Mouse (Mus musculus) heart, embryonic 14.5 days (tissue): ENCODE measurements around the gene Cds2. TPM values are rescaled to one million over a fixed set of nuclear protein-coding genes. Genes with fewer than 3 reads are reported as not detected.
A peak's percentile ranks its signal among the peaks of the same experiment; 100 is the strongest.

Experiments
- ATAC-seq: fragments of 200-750 bp; cut with Nextera tagmentation; 2 replicates; pipeline ENCODE4 v1.8.0; 2017; ENCODE audit warnings: low read depth, moderate TSS enrichment; ENCODE audit not compliant: insufficient number of reproducible peaks, insufficient read depth, low FRiP score
- H3K27ac ChIP-seq, 2 experiments: fragments of 200-500 bp in 1 of 2; fragments of 300-500 bp in 1 of 2; sonication (generic) in 1 of 2; replicated peaks in 1 of 2; 2 replicates each; pipeline ENCODE4 v1.5.1; 2012 to 2014; ENCODE audit warnings: low read depth in 2 of 2, low read length in 2 of 2, control low read depth in 1 of 2, mild to moderate bottlenecking in 1 of 2, mixed read lengths in 1 of 2; ENCODE audit not compliant: control insufficient read depth in 1 of 2, insufficient read depth in 1 of 2
- H3K27me3 ChIP-seq: fragments of 300-500 bp; sonication (generic); 2 replicates; pipeline ENCODE4 v1.6.1; 2014; ENCODE audit warnings: mild to moderate bottlenecking, low read length, control low read depth; ENCODE audit not compliant: control insufficient read depth, insufficient read depth
- H3K36me3 ChIP-seq: fragments of 300-500 bp; sonication (generic); 2 replicates; pipeline ENCODE4 v1.6.1; 2014; ENCODE audit warnings: mild to moderate bottlenecking, control low read depth, low read length, mixed read lengths; ENCODE audit not compliant: control insufficient read depth, insufficient read depth
- H3K4me1 ChIP-seq, 2 experiments: fragments of 200-500 bp in 1 of 2; fragments of 300-500 bp in 1 of 2; sonication (generic) in 1 of 2; 2 replicates each; pipeline ENCODE4 v1.6.1; 2012 to 2014; ENCODE audit warnings: low read length in 2 of 2, control low read depth in 1 of 2, mixed read lengths in 1 of 2; ENCODE audit not compliant: control insufficient read depth in 2 of 2, insufficient read depth in 2 of 2
- H3K4me2 ChIP-seq: fragments of 300-500 bp; sonication (generic); 2 replicates; pipeline ENCODE4 v1.6.1; 2014; ENCODE audit warnings: mild to moderate bottlenecking, low read length
- H3K4me3 ChIP-seq, 2 experiments: fragments of 200-500 bp in 1 of 2; fragments of 300-500 bp in 1 of 2; sonication (generic) in 1 of 2; 2 replicates each; pipeline ENCODE4 v1.5.1; 2012 to 2014; ENCODE audit warnings: low read length in 2 of 2, mild to moderate bottlenecking in 2 of 2, control low read depth in 1 of 2, low read depth in 1 of 2, moderate library complexity in 1 of 2; ENCODE audit not compliant: control insufficient read depth in 1 of 2, insufficient read depth in 1 of 2
- H3K9ac ChIP-seq: fragments of 300-500 bp; sonication (generic); 2 replicates; pipeline ENCODE4 v1.6.1; 2014; ENCODE audit warnings: mild to moderate bottlenecking, low read length
- H3K9me3 ChIP-seq: fragments of 300-500 bp; sonication (generic); 2 replicates; pipeline ENCODE4 v1.6.1; 2016; ENCODE audit warnings: low read length, control low read depth; ENCODE audit not compliant: control insufficient read depth
- WGBS: fragments of 180-500 bp; shearing (Covaris S2); extraction: QIAGEN DNeasy Blood & Tissue Kit; methylation state at CpG from one replicate; pipeline ENCODE4 v1.1.7; 2014; 5-methylcytosine and 5-hydroxymethylcytosine counted together
- polyA plus RNA-seq: library from polyadenylated mRNA; unstranded; fragments of >200 nt; fragmentation: Nextera tagmentation; extraction: Ambion mirVana; gene quantifications from 2 replicates; pipeline ENCODE4 v1.2.1, GENCODE M21; 2014

The Cds2 gene
- 16.1 and 21.3 TPM in 2 replicates for polyA plus RNA-seq

DNA sequence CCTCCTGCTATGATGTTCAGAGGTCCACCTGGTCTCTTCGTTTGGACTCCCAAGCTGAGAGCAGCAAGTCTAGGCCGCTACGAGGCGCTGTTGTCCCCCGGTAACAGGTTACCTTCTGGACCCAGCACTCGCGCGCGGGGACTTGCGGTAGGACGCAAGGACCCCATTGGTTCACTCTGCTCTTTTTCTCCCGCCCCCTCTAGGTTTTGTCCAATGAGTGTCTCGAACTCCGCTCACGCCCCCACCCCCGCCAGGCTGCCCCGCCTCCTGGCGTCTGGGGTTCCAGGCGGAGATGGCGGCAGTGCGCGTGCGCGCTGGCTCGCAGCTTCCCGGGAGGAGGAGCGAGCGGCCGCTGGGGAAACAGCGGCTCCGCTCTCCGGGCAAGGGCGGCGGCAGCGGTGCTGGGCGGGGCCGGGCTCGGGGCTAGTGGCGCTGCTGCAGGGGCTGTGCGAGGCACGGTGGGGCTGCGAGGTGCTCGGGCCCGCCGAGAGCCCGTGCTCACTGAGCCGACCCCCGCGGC is at the start of gene Cds2:
Gene Cds2, plus strand, starts transcription at position 270 of the 520 bp plus-strand sequence.
- Histone ChIP-seq H3K9me3 (no peaks in the 10 kb centered on the region), H3K27me3 (no peaks in the 10 kb centered on the region), H3K4me3 (peak within 1 kb of the TSS; percentile 63 to 97), H3K27ac (peak within 1 kb of the TSS; percentile 34 to 66), H3K4me1 (peaks cover 2 to 16% of the 10 kb centered on the region in 2 experiments; a peak in 2 of 4 replicates), H3K4me2 (peak within 1 kb of the TSS; percentile 82), H3K36me3 (no peaks in the 10 kb centered on the region), H3K9ac (peak within 1 kb of the TSS; percentile 94)
- ATAC-seq = peak; percentile 98
- under 1% methylated on average over 48 of the region's 49 CpGs for WGBS

GRCm38 (mm10) chr2:132221611-132222073 is 41.3 kb upstream of the Cds2 start:
- peak overlapping the region; percentile 38 for H3K4me2 ChIP-seq
- no peaks in the 10 kb centered on the region for H3K36me3 ChIP-seq
- H3K4me3 ChIP-seq = no peak overlapping the region
- no peak overlapping the region for H3K9ac ChIP-seq
- H3K4me1 ChIP-seq = peaks cover 2 to 7% of the 10 kb centered on the region in 2 experiments; a peak in 3 of 4 replicates
- ATAC-seq = no peak
- WGBS = 33% methylated on average over 11 of the region's 11 CpGs
- no peak overlapping the region for H3K27ac ChIP-seq
- H3K27me3 ChIP-seq = no peaks in the 10 kb centered on the region
- no peaks in the 10 kb centered on the region for H3K9me3 ChIP-seq

GRCm38 (mm10) chr2:132224359-132224758 is 38.6 kb upstream of the Cds2 start:
- WGBS = 80% methylated on average over 4 of the region's 4 CpGs
- no peaks in the 10 kb centered on the region for H3K36me3 ChIP-seq

DNA sequence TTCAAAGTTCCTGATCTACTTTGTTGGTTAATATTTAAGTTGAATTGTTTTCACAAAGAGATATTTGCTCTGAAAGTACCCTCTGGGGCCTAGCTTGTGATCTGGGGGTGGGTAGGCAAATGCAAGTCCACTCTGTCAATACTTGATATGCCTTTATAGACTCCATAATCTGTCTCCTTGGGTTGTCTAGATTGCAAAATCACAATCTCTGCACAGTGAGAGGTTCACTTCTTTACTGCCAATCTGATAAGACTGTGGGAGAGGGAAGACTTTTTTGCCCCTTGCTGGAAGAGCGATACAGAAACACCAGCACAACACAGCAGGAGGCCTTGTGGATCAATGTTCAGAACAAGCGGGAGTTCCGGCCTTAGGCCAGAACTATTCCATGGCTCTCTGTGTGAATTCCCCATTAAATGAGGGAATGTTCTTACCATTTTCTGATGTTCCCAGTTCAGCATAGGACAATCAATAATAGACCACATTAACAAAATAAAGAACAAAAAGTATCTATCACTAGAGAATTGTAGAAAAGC is 30.5 kb upstream of the Cds2 start:
- no peak for ATAC-seq
- H3K9me3 ChIP-seq = peaks cover 2% of the 10 kb centered on the region; the same call in 1 of the 2 replicates
- WGBS = 94% methylated on average over 3 of the region's 3 CpGs
- H3K36me3 ChIP-seq = no peaks in the 10 kb centered on the region
- no peak overlapping the region for H3K27ac ChIP-seq
- no peaks in the 10 kb centered on the region for H3K27me3 ChIP-seq
- no peaks in the 10 kb centered on the region for H3K4me1 ChIP-seq
- H3K9ac ChIP-seq = no peak overlapping the region
- H3K4me3 ChIP-seq = no peak overlapping the region
- H3K4me2 ChIP-seq = no peak overlapping the region

More at GRCm38 (mm10) chr2:132224359-132224758, 38.6 kb upstream of the Cds2 start:
- no peak overlapping the region for H3K9ac ChIP-seq
- peaks cover 2 to 7% of the 10 kb centered on the region in 2 experiments; a peak in 3 of 4 replicates for H3K4me1 ChIP-seq
- H3K27ac ChIP-seq = no peak overlapping the region
- no peak overlapping the region for H3K4me3 ChIP-seq
- peaks cover 9% of the 10 kb centered on the region for H3K9me3 ChIP-seq
- H3K4me2 ChIP-seq = no peak overlapping the region
- ATAC-seq = no peak
- no peaks in the 10 kb centered on the region for H3K27me3 ChIP-seq

- ATAC-seq = no peak
- Histone ChIP-seq H3K36me3 (0 out of 2 replicates have a peak, but pooled peaks cover 7% of the 10 kb centered on the region), H3K27me3 (no peaks in the 10 kb centered on the region), H3K4me1 (no peaks in the 10 kb centered on the region), H3K9ac (no peak overlapping the region), H3K4me2 (no peak overlapping the region), H3K9me3 (no peaks in the 10 kb centered on the region), H3K4me3 (no peak overlapping the region), H3K27ac (no peak overlapping the region)
- WGBS = 75% methylated on average over 16 of the region's 16 CpGs
Observed at GRCm38 (mm10) chr2:132233985-132234765, 28.8 kb upstream of the Cds2 start.

GRCm38 (mm10) chr2:132235291-132235690 is 27.7 kb upstream of the Cds2 start:
- no peak for ATAC-seq
- Histone ChIP-seq H3K9me3 (no peaks in the 10 kb centered on the region), H3K36me3 (0 out of 2 replicates have a peak, but pooled peaks cover 8% of the 10 kb centered on the region), H3K9ac (no peak overlapping the region), H3K4me3 (no peak overlapping the region), H3K27me3 (no peaks in the 10 kb centered on the region), H3K4me1 (no peaks in the 10 kb centered on the region), H3K4me2 (no peak overlapping the region), H3K27ac (no peak overlapping the region)
- 37% methylated on average over 2 of the region's 2 CpGs for WGBS

DNA sequence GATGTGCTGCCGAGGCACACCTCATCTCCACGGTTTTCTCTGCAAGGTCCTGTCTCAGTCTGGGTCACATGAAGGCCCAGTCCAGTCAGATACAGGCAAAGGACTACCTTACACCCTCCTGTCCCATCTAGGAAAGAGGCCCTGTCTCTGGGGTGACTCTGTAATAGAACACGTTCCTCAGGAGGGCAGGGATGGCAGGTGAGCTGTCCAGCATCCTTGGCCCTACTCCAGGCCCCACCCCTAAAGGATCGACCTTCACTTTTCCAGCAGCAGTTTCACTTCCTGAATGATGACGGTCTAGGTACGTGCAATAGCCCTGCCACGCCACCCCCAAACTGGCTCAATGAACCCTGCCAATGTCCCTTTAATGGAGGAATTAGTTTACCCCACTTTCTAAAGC is 27.0 kb upstream of the Cds2 start:
- peaks cover 11% of the 10 kb centered on the region for H3K36me3 ChIP-seq
- no peaks in the 10 kb centered on the region for H3K4me1 ChIP-seq
- no peak overlapping the region for H3K9ac ChIP-seq
- H3K4me3 ChIP-seq = no peak overlapping the region
- H3K27ac ChIP-seq = no peak overlapping the region
- ATAC-seq = no peak
- no peaks in the 10 kb centered on the region for H3K9me3 ChIP-seq
- no peak overlapping the region for H3K4me2 ChIP-seq
- 62% methylated on average over 7 of the region's 7 CpGs for WGBS
- no peaks in the 10 kb centered on the region for H3K27me3 ChIP-seq
